Mouse (Mus musculus): ENCODE measurements at regions not wholly inside any gene's neighbourhood (a gene's known extent, or its start where the extent isn't known, plus 50 kb on each side); places are given as distances from the start of the nearest gene placed in this dataset.

DNA sequence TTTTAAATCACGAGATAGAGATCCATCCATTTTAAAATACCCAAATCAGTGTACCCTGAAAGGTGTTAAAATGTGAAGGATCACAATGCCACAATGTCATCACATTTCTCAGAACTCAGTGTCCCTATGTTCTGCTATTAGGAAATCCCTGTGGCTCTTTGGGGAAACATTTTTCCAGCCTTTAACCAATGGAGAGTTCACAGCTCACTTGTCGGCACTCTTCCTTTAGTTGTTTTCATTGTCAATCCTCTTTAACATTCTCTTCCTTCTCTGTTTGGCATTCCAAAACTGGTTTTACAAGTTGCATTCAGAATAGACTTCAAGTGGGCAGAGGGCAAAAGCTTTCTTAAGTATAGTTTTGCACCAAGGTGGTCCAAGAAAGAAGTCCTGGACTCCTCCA is 406.9 kb upstream of the Pik3r1 start:
- no peak for DNase-seq (ENCODE audit: low spot score in 2 of 2)
- intact Hi-C loops (cut with DNase I), result no loop called here

DNA sequence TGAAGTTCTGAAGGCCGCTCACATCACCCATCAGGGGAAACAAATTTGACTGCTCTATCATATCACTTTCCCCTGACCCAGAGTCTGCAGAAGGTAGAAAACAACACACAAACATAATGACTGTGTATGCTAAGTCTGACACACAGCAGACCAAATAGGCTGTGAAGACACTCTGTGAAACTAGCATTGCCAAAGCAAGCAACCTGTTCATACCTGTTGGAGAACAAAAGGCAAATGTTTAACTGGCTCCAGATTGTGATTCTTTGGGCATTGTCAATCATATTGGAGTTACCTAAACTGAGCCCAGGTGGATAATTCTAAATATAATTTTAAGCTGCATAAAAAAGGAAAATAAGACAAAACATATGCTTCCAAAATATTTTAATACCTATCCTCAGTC is 407.4 kb upstream of the Pik3r1 start:
- DNase-seq (ENCODE audit: low spot score in 2 of 2), result no peak
- intact Hi-C loops (cut with DNase I), result no loop called here

GRCm38 (mm10) chr13:102176456-102176855 is 408.4 kb upstream of the Pik3r1 start:
- intact Hi-C loops (cut with DNase I), result no loop called here
- no peak for DNase-seq (ENCODE audit: low spot score in 2 of 2)

GRCm38 (mm10) chr13:102194716-102195115 is 426.7 kb upstream of the Pik3r1 start:
- DNase-seq (ENCODE audit: low spot score in 2 of 2), result no peak
- intact Hi-C loops (cut with DNase I), result no loop called here

- DNase-seq (ENCODE audit: low spot score in 2 of 2), result no peak
- intact Hi-C loops (cut with DNase I), result no loop called here
Observed at GRCm38 (mm10) chr13:102202301-102202700, 434.3 kb upstream of the Pik3r1 start.

- intact Hi-C loops (cut with DNase I), result no loop called here
- no peak for DNase-seq (ENCODE audit: low spot score in 2 of 2)
Observed at GRCm38 (mm10) chr13:102218486-102218885, 450.5 kb upstream of the Pik3r1 start.

GRCm38 (mm10) chr13:102231048-102231447 is 462.3 kb upstream of the Cd180 start:
- intact Hi-C loops (cut with DNase I), result no loop called here
- no peak for DNase-seq (ENCODE audit: low spot score in 2 of 2)

- intact Hi-C loops (cut with DNase I), result no loop called here
- DNase-seq (ENCODE audit: low spot score in 2 of 2), result peak in 1 of 2 experiments; percentile 2
Observed at GRCm38 (mm10) chr13:102232291-102232936, 460.9 kb upstream of the Cd180 start.

DNA sequence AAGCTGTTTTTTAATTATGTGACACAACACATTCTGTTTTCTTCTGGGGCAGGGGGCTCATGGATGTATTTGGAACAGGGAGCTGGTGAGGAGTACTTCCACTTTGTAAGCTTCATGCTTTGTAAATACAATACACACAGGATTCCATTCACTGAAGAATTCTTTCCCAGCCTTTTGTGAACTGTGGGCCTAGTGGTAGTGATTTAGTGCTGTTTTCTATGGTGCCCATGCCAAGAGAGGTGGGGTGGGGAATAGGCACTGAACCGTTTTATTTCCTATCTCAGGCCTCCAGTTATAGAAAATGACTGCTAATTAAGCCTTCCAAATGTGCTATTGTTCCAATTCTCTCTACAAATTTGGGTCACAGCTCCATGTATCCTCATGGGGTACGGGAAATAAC is 442.5 kb upstream of the Cd180 start:
- intact Hi-C loops (cut with DNase I), result no loop called here
- no peak for DNase-seq (ENCODE audit: low spot score in 2 of 2)

GRCm38 (mm10) chr13:102251709-102252108 is 441.6 kb upstream of the Cd180 start:
- no peak for DNase-seq (ENCODE audit: low spot score in 2 of 2)
- intact Hi-C loops (cut with DNase I), result no loop called here

GRCm38 (mm10) chr13:102255401-102256371 is 437.7 kb upstream of the Cd180 start:
- DNase-seq (ENCODE audit: low spot score in 2 of 2), result no peak
- intact Hi-C loops (cut with DNase I), result no loop called here

GRCm38 (mm10) chr13:102258207-102258606 is 435.2 kb upstream of the Cd180 start:
- intact Hi-C loops (cut with DNase I), result no loop called here
- DNase-seq (ENCODE audit: low spot score in 2 of 2), result no peak

GRCm38 (mm10) chr13:102273818-102274217 is 419.5 kb upstream of the Cd180 start:
- no peak for DNase-seq (ENCODE audit: low spot score in 2 of 2)
- intact Hi-C loops (cut with DNase I), result no loop called here

DNA sequence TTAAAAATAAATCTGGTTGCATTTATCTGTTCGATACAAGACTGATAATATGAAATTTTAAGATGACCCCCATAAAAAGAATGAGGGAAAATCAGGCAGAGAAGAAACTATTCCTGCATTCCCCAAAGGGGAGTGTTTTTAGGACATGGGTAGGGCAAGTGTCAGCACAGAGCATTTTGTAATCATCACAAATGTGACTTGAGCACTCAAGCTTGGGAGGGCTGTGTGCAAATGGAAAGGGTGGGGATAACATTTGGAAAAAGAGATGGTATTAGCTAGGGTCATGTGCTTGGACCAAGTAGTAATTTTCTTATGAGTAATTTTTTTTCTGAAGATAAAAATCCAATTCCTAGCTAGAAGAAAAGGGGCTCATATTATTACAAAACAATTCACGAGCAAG is 418.1 kb upstream of the Cd180 start:
- no peak for DNase-seq (ENCODE audit: low spot score in 2 of 2)
- intact Hi-C loops (cut with DNase I), result no loop called here

- intact Hi-C loops (cut with DNase I), result no loop called here
- no peak for DNase-seq (ENCODE audit: low spot score in 2 of 2)
Observed at GRCm38 (mm10) chr13:102276885-102277284, 416.5 kb upstream of the Cd180 start.

- DNase-seq (ENCODE audit: low spot score in 2 of 2), result no peak
- intact Hi-C loops (cut with DNase I), result no loop called here
Observed at GRCm38 (mm10) chr13:102280198-102280597, 413.2 kb upstream of the Cd180 start.

- intact Hi-C loops (cut with DNase I), result no loop called here
Observed at GRCm38 (mm10) chr13:102294451-102294850, 398.9 kb upstream of the Cd180 start.

GRCm38 (mm10) chr13:102295079-102295478 is 398.3 kb upstream of the Cd180 start:
- no peak for DNase-seq (ENCODE audit: low spot score in 2 of 2)
- intact Hi-C loops (cut with DNase I), result no loop called here

More at GRCm38 (mm10) chr13:102294451-102294850, 398.9 kb upstream of the Cd180 start:
- no peak for DNase-seq (ENCODE audit: low spot score in 2 of 2)

- no peak for DNase-seq (ENCODE audit: low spot score in 2 of 2)
- intact Hi-C loops (cut with DNase I), result no loop called here
Observed at GRCm38 (mm10) chr13:102307983-102308382, 385.4 kb upstream of the Cd180 start.

DNA sequence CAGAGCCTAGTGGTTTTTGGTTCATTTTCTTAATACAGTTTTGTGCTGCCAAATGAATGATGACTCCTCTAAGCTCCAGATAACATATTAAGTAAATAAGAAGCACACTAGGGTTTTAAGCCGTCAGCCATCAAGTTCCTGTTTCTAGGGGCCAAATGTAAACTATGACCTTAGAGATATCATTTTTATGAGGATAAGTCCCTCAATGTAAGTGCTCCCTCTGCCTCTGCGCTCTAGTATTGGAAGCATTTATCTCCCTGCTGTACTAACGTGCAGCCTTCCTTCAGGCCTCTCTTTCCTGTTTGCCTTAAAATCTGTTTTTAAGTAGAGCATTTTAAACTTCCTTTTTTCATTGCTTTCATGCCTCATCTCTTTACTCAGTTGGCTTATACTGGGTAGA is 381.3 kb upstream of the Cd180 start:
- intact Hi-C loops (cut with DNase I), result no loop called here
- no peak for DNase-seq (ENCODE audit: low spot score in 2 of 2)
